Mouse (Mus musculus) olfactory bulb, adult 2 months (tissue): ENCODE data around the gene Wars2. TPM values are rescaled to one million over a fixed set of nuclear protein-coding genes. Genes with fewer than 3 reads are reported as not detected.

Experiments used
- H3K27ac ChIP-seq: fragments of 200-500 bp; 2 replicates; pipeline ENCODE4 v1.5.1; 2012; ENCODE audit warnings: low read depth, low read length; ENCODE audit not compliant: insufficient read depth
- H3K4me1 ChIP-seq: fragments of 200-500 bp; 2 replicates; pipeline ENCODE4 v1.6.1; 2012; ENCODE audit warnings: low read length; ENCODE audit not compliant: control insufficient read depth, insufficient read depth
- H3K4me3 ChIP-seq: fragments of 200-500 bp; 2 replicates; pipeline ENCODE4 v1.5.1; 2012; ENCODE audit warnings: mild to moderate bottlenecking, low read depth, low read length, moderate library complexity; ENCODE audit not compliant: insufficient read depth
- CTCF ChIP-seq: fragments of 200-500 bp; IDR thresholded peaks from 2 replicates; pipeline ENCODE4 v1.5.1; 2012; ENCODE audit warnings: low read depth, mild to moderate bottlenecking, low read length, moderate library complexity; ENCODE audit not compliant: insufficient read depth
- POLR2A ChIP-seq: fragments of 200-500 bp; IDR thresholded peaks from 2 replicates; pipeline ENCODE4 v1.6.1; 2012; ENCODE audit warnings: mild to moderate bottlenecking, low read depth, low read length, moderate library complexity; ENCODE audit not compliant: insufficient read depth
- WGBS: fragments of 180-500 bp; shearing (Covaris S2); methylation state at CpG from one replicate; pipeline ENCODE4 v1.1.7; 2018; 5-methylcytosine and 5-hydroxymethylcytosine counted together
- polyA plus RNA-seq: library from polyadenylated mRNA; stranded (reverse); fragments of >200 nt; gene quantifications from 2 replicates; pipeline ENCODE4 v1.2.4, GENCODE M21; 2012; ENCODE audit warnings: low replicate concordance; ENCODE audit not compliant: missing spikeins, insufficient read depth, insufficient read length

The Wars2 gene
- polyA plus RNA-seq, 1 experiment, result not detected

DNA sequence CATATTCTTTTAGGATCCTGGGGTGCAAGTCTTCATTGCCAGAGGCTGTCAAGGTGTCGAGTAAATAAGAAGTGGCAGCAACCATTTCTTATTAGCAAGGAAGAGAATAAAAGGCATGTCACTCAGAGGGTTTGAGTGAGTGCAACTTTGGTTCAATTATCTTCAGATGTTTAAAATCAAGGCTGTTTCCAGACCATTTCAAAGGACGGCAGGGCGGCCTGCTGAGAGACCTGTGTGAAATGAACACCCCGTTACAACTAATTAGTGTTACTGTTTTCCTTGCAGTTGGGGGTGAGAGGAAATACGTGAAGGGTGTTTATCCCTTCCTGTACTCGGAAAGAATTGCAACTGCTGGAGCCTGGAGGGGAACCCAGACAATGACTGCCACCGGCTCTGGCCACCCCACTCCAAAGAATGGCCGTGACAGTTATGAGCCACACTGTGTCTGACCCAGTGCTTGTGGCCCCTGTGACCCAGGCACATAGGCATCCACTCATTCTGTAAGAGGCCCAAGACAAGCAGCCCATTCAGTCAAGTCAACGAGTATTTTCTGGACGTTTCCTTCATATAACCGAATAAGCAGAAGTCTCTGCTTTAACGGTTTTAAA lies 137.2 kb downstream of the Wars2 start:
- Histone ChIP-seq H3K4me1 (no peaks in the 10 kb centered on the region), H3K4me3 (no peak overlapping the region), H3K27ac (no peak overlapping the region)
- TF ChIP-seq CTCF, result no peak
- no peak for TF ChIP-seq POLR2A
- 40% methylated on average over 12 of the region's 12 CpGs for WGBS

DNA sequence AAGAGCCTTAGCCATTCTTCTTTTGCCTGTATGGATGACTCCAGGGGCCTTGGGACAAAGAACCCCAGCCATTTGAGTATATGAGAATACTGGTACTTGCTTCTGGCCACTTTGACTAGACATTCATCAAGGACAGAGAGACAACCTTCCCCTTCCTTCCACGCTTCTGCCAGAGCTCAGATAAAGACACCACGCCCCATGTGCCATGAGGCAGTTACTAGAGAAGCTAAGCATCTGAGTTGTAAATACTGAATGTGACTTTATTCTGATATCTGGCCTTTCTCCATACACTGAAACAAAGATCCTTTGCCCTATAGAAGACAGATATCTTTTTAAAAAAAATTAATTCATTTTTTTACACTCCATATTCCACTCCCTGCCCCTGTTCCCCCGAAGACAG lies 138.8 kb downstream of the Wars2 start:
- 93% methylated on average over 3 of the region's 3 CpGs for WGBS
- TF ChIP-seq CTCF, result no peak
- TF ChIP-seq POLR2A, result no peak

GRCm38 (mm10) chr3:99281453-99281852 lies 140.6 kb downstream of the Wars2 start:
- 75% methylated on average over 4 of the region's 4 CpGs for WGBS
- TF ChIP-seq POLR2A, result no peak
- Histone ChIP-seq H3K4me1 (no peaks in the 10 kb centered on the region), H3K4me3 (no peak overlapping the region), H3K27ac (no peak overlapping the region)

More for the DNA sequence above, 138.8 kb downstream of the Wars2 start:
- H3K4me3 ChIP-seq, result no peak overlapping the region
- no peak overlapping the region for H3K27ac ChIP-seq
- H3K4me1 ChIP-seq, result no peaks in the 10 kb centered on the region

- Histone ChIP-seq H3K27ac (no peak overlapping the region), H3K4me1 (no peaks in the 10 kb centered on the region), H3K4me3 (no peak overlapping the region)
- 72% methylated on average over 2 of the region's 2 CpGs for whole genome bisulfite sequencing
- TF ChIP-seq POLR2A, result no peak
- TF ChIP-seq CTCF, result no peak
Observed at GRCm38 (mm10) chr3:99288302-99288701, 147.4 kb downstream of the Wars2 start.

Other genes with a start within 250 kb of the Wars2 start
- not detected in 2 replicates for gene Hao2, start 247.8 kb upstream of the Wars2 start, polyA plus RNA-seq
- gene Tbx15, start 99.3 kb downstream of the Wars2 start, polyA plus RNA-seq, result not detected in 2 replicates